Mouse (Mus musculus): Measurements from ENCODE around the gene Ces2h.

DNA sequence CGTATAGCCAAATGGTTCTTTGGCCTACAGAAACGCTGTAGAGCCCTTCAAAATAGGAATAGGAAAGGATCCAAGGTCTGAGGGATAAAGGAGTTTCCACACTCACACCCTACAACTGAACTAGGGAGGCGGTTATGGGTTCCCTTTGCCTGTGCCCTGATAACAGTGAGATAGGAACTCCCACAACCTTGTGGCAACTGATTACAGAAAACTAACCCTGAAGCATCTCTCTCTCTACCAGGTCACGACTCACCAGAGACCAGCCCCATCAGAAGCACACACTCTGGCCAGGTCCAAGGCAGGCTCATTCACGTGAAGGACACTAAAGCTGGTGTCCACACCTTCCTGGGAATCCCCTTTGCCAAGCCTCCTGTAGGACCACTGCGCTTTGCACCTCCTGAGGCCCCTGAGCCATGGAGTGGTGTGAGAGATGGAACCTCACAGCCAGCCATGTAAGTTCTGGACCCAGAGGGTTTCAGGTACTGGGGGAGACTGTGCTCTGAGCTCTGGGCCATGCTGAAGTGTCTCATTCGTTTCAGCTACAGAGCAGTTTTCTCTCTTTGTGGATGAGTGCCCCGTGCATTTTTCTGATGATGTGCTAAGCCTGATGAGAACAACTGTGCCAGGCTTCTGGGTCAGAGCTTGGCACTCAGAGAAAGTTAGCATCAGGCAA is 38.3 kb upstream of the Ces2h start:
- TF ChIP-seq CTCF (IDR thresholded peaks at IDR 0.05) = no peak
- no peak for TF ChIP-seq EP300 (IDR thresholded peaks at IDR 0.05; ENCODE audit: insufficient read depth, low read depth, low read length)
